31 mouse cellular contexts compared by ENCODE assay signal in the genomic region with DNA sequence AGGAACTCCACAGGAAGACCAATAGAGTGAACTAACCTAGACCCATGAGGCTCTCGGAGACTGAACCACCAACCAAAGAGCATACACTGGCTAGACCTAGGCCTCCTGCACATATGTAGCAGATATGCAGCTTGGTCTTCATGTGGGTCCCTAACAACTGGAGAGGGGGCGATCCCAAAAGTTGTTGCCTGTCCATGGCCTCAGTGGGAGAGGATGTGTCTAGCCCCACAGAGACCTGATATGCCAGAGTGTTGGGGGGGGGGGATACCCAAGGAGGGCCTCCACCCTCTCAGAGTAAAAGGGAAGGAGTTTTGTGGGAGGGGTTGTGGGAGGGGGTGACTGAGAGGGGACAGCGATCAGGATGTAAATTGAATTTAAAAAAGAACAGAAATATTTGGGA.
"Had no signal": no experiment of that assay in that cellular context is flagged by ENCODE, and none has a peak within 500 bp of the region (broad histone marks: within the 10 kb centered on the region; RNA-seq: fewer than 3 reads in every experiment).

No protein-coding gene starts in this region.

- H3K9ac ChIP-seq: limb, embryonic 12.5 days; limb, embryonic 13.5 days; limb, embryonic 15.5 days; liver, embryonic 12.5 days; liver, embryonic 13.5 days; liver, embryonic 14.5 days; liver, embryonic 15.5 days; liver, postnatal 0 days; lung, embryonic 14.5 days; lung, embryonic 15.5 days; midbrain, embryonic 12.5 days; midbrain, embryonic 13.5 days; midbrain, embryonic 15.5 days; neural tube, embryonic 12.5 days had no signal

- H3K27ac ChIP-seq: left cerebral cortex, adult 2 months; limb, embryonic 10.5 days; limb, embryonic 12.5 days; limb, embryonic 13.5 days; limb, embryonic 15.5 days; liver, embryonic 12.5 days; liver, embryonic 13.5 days; liver, embryonic 14.5 days; liver, embryonic 15.5 days; lung, embryonic 15.5 days; macrophage; midbrain, embryonic 12.5 days; midbrain, embryonic 13.5 days; midbrain, embryonic 15.5 days; neural tube, embryonic 12.5 days had no signal

- H3K27me3 ChIP-seq: limb, embryonic 12.5 days; limb, embryonic 13.5 days; limb, embryonic 15.5 days; liver, embryonic 12.5 days; liver, embryonic 13.5 days; liver, embryonic 15.5 days; lung, embryonic 15.5 days; megakaryocyte, embryonic 14.5 days; midbrain, embryonic 12.5 days; midbrain, embryonic 13.5 days; midbrain, embryonic 15.5 days; neural tube, embryonic 12.5 days had no signal

- H3K4me2 ChIP-seq: limb, embryonic 12.5 days; limb, embryonic 13.5 days; limb, embryonic 15.5 days; liver, embryonic 11.5 days; liver, embryonic 12.5 days; liver, embryonic 13.5 days; liver, embryonic 15.5 days; lung, embryonic 14.5 days; lung, embryonic 15.5 days; midbrain, embryonic 12.5 days; midbrain, embryonic 13.5 days; midbrain, embryonic 15.5 days; neural tube, embryonic 12.5 days had no signal

- H3K9me3 ChIP-seq: limb, embryonic 10.5 days; limb, embryonic 12.5 days; limb, embryonic 13.5 days; limb, embryonic 15.5 days; liver, embryonic 12.5 days; liver, embryonic 13.5 days; liver, embryonic 15.5 days; lung, embryonic 15.5 days; megakaryocyte, embryonic 14.5 days; midbrain, embryonic 12.5 days; midbrain, embryonic 13.5 days; midbrain, embryonic 15.5 days; neural tube, embryonic 12.5 days had no signal

- H3K4me1 ChIP-seq: limb, embryonic 10.5 days; limb, embryonic 12.5 days; limb, embryonic 13.5 days; limb, embryonic 15.5 days; liver, embryonic 12.5 days; liver, embryonic 13.5 days; liver, embryonic 15.5 days; lung, embryonic 15.5 days; midbrain, embryonic 12.5 days; midbrain, embryonic 13.5 days; midbrain, embryonic 15.5 days; neural tube, embryonic 12.5 days had no signal

- DNase-seq: left cerebral cortex, postnatal 4 days; liver; liver, embryonic 13.5 days; liver, postnatal 0 days; lung, adult 18-20 months; lung, adult 2 months; lung, embryonic 14.5 days; lung, postnatal 10 days; lung, postnatal 14 days; lung, postnatal 36 days; lung, postnatal 4 days; midbrain, embryonic 14.5 days had no signal

- H3K36me3 ChIP-seq: limb, embryonic 10.5 days; limb, embryonic 12.5 days; limb, embryonic 13.5 days; limb, embryonic 15.5 days; liver, embryonic 12.5 days; liver, embryonic 13.5 days; liver, embryonic 15.5 days; lung, embryonic 15.5 days; midbrain, embryonic 12.5 days; midbrain, embryonic 13.5 days; midbrain, embryonic 15.5 days; neural tube, embryonic 12.5 days had no signal

- ATAC-seq: liver, embryonic 12.5 days; liver, postnatal 0 days; lung, postnatal 0 days; midbrain, embryonic 13.5 days; midbrain, embryonic 15.5 days; midbrain, embryonic 16.5 days had no signal

- H3K4me3 ChIP-seq: left cerebral cortex, adult 2 months; limb, embryonic 10.5 days; limb, embryonic 12.5 days; limb, embryonic 13.5 days; limb, embryonic 15.5 days; liver, embryonic 12.5 days; liver, embryonic 13.5 days; liver, embryonic 15.5 days; lung, embryonic 15.5 days; midbrain, embryonic 12.5 days; midbrain, embryonic 13.5 days; midbrain, embryonic 15.5 days; myocyte; neural tube, embryonic 12.5 days had no signal
